Mouse (Mus musculus): ENCODE results near the gene Brca1.
A peak's percentile ranks its signal among the peaks of the same experiment; 100 is the strongest.
"Not testable (repeated sequence)": the region's sequence is repeated elsewhere in the genome, so short reads cannot be mapped to it uniquely, and the experiment has no call there.

Brca1 gene

GRCm38 (mm10) chr11:101543533-101543932 is 8.2 kb downstream of the Brca1 start:
- peak; percentile 45 for DNase-seq (ENCODE audit: low spot score)

DNA sequence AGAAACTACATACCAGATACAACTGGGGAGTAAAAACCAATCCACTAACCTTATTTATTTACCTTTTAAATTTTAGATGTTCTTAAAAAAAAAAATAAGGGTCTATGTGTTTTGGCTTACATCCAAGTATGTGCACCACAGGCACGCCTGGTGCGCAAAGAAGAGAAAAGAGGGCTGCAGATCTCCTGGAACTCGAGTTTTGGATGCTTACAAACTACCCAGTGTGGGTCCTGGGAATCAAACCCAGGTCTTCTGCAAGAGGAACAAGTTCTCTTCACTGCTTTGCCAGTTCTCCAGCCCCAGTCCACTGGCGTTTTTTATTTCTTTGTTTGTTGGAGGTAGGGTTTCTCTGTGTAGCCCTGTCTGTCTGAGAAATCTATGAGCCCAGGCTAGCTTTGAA is 25.1 kb downstream of the Brca1 start:
- DNase-seq (ENCODE audit: low spot score), result no peak

GRCm38 (mm10) chr11:101525936-101526595 is 25.7 kb downstream of the Brca1 start:
- no peak for DNase-seq (ENCODE audit: low spot score)

- no peak for DNase-seq (ENCODE audit: low spot score)
Observed at GRCm38 (mm10) chr11:101525056-101525455, 26.7 kb downstream of the Brca1 start.

DNA sequence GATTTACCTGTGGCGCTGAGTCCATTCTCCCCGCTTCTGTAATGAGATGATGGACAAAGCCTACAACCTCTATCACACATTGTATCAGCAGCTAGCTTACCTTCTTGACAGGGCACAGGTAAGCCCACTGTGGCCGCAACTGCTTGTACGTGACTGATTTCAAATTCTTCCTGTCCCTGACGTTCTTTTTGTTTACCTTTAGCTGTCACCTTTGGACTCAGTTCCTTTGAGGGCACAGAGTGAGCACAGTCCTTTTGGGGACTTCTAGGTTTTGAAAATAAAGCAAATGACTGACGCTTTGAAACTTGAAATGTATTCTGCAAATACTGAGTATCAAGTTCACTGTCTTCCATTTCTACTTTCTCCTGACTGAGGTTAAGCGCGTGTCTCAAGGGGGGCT is 27.3 kb downstream of the Brca1 start:
- no peak for DNase-seq (ENCODE audit: low spot score)

DNA sequence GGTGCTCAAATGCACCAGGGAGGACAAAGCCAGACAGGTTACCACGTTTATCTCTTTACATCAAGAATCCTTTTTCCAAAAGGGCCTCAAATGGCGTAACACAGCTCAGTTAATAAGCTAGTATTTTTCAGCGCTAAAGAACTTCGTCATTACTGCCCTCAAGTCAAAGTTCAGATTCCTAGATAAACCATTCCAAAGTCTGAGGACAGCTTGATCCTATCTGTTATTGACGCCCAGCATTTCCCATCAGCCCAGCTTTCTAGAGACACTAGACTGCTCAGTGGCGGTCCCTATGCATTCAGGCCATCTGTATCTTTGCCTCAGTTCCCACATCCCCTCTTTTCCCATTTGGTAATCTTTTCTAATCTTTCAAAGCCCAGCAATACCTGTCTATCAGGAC is 32.4 kb downstream of the Brca1 start:
- DNase-seq (ENCODE audit: low spot score), result no peak

GRCm38 (mm10) chr11:101518937-101519336 is 32.8 kb downstream of the Brca1 start:
- DNase-seq (ENCODE audit: low spot score), result no peak

DNA sequence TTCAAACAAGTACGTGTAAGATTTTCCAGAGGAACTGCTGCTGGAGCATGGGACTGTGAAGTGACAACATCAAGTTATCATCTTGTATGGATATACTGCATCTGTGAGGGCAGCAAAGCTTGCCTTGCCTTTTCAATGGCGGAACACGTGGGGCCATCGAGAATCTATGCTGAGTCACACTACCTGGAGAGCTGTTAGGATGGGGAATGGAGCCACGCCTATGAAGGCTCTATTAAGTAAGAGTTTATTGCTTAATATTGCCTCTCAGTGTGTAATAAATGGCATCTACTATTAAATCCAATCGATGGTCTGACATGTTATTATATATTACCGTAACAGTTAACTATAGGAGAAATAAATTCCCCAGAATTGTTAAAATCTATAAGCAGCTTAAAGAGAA is 44.7 kb downstream of the Brca1 start:
- DNase-seq (ENCODE audit: low spot score), result no peak

GRCm38 (mm10) chr11:101506269-101506780 is 45.4 kb downstream of the Brca1 start:
- no peak for DNase-seq (ENCODE audit: low spot score)

DNA sequence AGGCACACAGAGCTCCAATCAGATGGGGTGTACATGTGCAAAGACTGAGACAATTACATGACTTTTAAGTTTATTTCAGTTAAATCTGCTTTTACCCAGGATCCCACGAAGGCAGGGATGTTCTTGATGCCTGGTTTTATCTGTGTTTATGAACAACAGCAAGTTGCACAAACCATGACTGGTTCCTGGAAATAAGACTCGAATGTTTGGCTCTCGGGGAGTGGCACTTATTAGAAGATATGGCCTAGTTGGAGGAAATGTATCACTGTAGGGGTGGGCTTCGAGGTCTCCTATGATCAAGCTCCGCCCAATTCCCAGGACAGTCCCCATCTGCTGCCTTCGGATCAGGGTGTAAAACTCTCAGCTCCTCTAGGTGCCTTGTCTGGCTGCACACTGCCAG is 65.6 kb downstream of the Brca1 start:
- DNase-seq (ENCODE audit: low spot score), result no peak

GRCm38 (mm10) chr11:101485509-101486028 is 66.2 kb downstream of the Brca1 start:
- DNase-seq (ENCODE audit: low spot score), result no peak

DNA sequence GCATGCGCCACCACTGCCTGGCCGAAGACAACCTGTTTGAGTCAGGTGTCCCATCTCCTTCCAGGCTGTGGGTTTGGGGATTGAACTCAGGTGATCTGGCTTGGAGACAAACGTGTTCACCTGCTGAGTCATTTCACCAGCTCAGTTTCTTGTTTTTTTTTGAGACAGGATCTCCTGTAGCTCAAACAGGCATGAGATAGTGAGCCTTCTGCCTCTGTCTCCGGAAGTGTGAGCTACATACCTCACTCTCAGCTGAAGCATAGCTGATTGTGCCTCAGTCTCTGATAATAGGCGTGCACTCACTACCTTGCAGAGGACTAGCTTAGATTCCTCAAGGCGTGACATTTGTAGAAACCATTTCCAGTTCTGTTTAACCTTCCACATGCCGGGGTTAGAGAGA is 66.9 kb downstream of the Brca1 start:
- DNase-seq (ENCODE audit: low spot score), result no peak

- no peak for DNase-seq (ENCODE audit: low spot score)
Observed at GRCm38 (mm10) chr11:101484245-101484644, 67.5 kb downstream of the Brca1 start.

GRCm38 (mm10) chr11:101483804-101484203 is 68.0 kb downstream of the Brca1 start:
- no peak for DNase-seq (ENCODE audit: low spot score)

DNA sequence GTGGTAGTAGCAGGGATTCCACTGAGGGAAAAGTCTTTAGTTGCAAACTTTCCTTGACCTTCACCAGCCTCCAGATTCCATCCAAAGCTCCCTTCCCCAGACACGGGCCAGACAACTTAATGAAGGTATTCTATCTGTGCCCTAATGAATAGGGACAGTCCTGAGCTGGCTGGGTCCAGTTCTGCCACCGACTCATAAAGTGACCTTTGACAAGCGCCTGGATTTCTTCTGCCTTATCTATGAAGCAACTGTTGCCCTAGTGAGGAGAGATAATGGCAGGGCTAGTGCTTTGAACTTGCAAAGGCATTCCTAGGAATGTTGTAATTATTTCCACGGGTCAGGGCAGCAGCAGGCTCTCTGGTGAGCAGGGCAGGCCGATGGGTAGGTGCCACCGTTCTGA is 70.8 kb downstream of the Brca1 start:
- no peak for DNase-seq (ENCODE audit: low spot score)

DNA sequence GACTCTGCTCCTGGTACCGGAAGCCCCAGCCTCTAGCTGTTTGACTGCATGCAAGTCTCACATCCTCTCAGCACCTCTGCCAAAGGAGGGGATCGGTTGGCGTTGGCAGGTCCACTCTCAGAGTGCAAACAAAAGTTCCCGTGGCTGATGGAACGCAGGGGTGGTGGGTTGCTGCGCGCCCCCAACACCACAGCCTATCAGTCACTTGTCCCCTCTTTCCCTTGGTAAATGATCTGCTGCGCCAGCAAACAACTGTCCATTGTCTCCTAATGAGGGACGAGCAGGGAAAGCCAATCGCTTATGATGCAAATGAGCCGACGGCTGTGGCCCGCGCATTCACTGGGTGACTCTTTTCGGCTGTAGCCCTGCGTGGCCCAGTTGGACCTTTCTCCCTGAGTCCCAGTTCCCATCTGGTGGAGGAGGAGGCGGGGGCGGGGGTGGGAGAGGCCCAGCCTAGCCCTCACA is 72.6 kb downstream of the Brca1 start:
- DNase-seq (ENCODE audit: low spot score), result no peak

DNA sequence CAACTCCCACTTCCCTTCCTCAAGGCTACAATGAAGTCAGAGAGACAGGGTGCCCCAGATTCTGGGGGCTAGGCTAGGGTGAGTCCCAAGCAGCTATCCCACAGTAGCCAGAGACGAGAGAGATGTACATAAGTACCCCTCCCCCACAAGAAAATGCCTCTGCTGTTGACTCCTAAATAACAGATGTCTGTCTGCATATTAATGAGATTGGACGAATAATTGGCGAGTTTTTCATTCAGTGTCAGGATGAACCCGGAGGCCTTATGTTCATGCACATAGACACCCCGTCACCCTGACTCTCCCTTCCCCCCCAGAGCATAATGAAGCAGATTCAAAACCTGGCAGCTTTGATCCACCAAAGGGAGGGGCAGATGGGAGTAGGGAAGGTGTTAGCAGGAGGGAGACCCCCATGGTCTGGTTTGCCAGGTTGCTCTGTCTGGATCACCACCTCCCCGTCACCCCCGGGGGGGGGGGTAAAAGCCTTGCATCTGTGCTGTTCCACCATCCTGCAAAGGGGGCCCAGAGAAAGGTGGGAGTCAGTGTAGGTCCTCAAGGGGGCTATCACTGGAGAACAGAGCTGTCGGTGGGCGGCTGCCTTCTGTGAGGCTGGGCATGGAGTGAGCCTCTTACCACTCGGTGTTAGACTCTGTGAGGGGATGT is 74.1 kb downstream of the Brca1 start:
- DNase-seq (ENCODE audit: low spot score), result no peak

- DNase-seq (ENCODE audit: low spot score), result no peak
Observed at GRCm38 (mm10) chr11:101477194-101477551, 74.6 kb downstream of the Brca1 start.

- DNase-seq (ENCODE audit: low spot score), result not testable (repeated sequence)
Observed at GRCm38 (mm10) chr11:101476361-101476760, 75.4 kb downstream of the Brca1 start.

GRCm38 (mm10) chr11:101474298-101474697 is 77.5 kb downstream of the Brca1 start:
- no peak for DNase-seq (ENCODE audit: low spot score)

GRCm38 (mm10) chr11:101473686-101474085 is 78.1 kb downstream of the Brca1 start:
- DNase-seq (ENCODE audit: low spot score), result not testable (repeated sequence)

DNA sequence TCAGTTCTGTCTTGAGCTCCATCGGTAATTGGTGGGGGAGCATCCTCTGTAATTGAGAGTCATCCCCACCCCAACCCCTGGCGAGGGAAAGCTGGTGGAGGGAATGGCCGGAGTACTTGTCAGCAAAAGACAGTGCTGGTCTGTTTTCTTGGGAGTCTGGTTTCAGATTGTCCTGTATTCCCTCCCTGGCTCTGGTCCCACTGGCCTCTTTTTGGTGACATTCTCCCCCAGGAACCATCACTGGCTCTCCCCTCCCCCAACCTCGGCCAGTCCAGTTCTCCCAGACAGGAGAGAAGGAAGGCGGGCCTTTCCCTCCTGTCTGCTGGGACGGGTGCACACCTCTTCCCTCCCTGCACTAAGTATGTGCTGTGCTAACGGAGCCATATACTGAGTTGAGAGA is 79.4 kb downstream of the Brca1 start:
- DNase-seq (ENCODE audit: low spot score), result peak; percentile 34

GRCm38 (mm10) chr11:101471926-101472325 is 79.8 kb downstream of the Brca1 start:
- no peak for DNase-seq (ENCODE audit: low spot score)

Measured in MN1 (cell line).